Mouse (Mus musculus): ENCODE measurements at regions not wholly inside any gene's neighbourhood (a gene's known extent, or its start where the extent isn't known, plus 50 kb on each side); places are given as distances from the start of the nearest gene placed in this dataset.

GRCm38 (mm10) chr8:49223841-49224420, 380.2 kb upstream of the Tenm3 start:
- Histone ChIP-seq H3K4me3 (ENCODE audit: low read depth, low read length) (no peak overlapping the region), H3K27me3 (ENCODE audit: control insufficient read depth, insufficient read depth, low read length, poor library complexity, severe bottlenecking) (0 out of 2 replicates have a peak, but pooled peaks cover 2% of the 10 kb centered on the region), H3K4me1 (ENCODE audit: control insufficient read depth, insufficient read depth, low read length) (no peaks in the 10 kb centered on the region), H3K27ac (ENCODE audit: insufficient read depth, low read length) (no peak overlapping the region), H3K36me3 (ENCODE audit: control insufficient read depth, insufficient read depth, low read length, poor library complexity, severe bottlenecking) (no peaks in the 10 kb centered on the region), H3K9me3 (replicated peaks; ENCODE audit: control insufficient read depth, insufficient read depth, low read length, poor library complexity, severe bottlenecking) (no peaks in the 10 kb centered on the region), H3K9ac (ENCODE audit: low read depth, poor library complexity, severe bottlenecking) (no peak overlapping the region)
- TF ChIP-seq CTCF (IDR thresholded peaks at IDR 0.05; ENCODE audit: low read depth, low read length) (no peak), POLR2A (IDR thresholded peaks at IDR 0.05; ENCODE audit: insufficient read depth, low read length) (no peak), EP300 (IDR thresholded peaks at IDR 0.05; ENCODE audit: insufficient read depth, low read depth, low read length) (no peak)

DNA sequence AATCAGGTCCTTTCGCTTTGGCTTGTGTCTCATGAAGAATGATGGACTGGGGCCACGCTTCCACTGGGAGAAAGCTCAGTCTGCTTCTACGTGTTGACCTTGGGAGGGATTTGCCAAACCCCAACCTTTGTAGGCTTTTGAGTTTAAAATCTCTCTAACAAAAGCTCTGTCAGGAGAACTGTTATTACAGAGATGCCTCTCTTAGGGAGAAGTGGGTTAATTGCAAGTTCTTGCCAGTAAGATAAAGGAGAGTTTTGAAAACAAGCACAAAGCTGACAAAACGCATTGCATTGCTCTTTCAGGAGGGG, 351.5 kb upstream of the Tenm3 start:
- Histone ChIP-seq H3K9ac (ENCODE audit: low read depth, poor library complexity, severe bottlenecking) (no peak overlapping the region), H3K27ac (ENCODE audit: insufficient read depth, low read length) (no peak overlapping the region), H3K4me3 (ENCODE audit: low read depth, low read length) (no peak overlapping the region), H3K36me3 (ENCODE audit: control insufficient read depth, insufficient read depth, low read length, poor library complexity, severe bottlenecking) (no peaks in the 10 kb centered on the region), H3K27me3 (ENCODE audit: control insufficient read depth, insufficient read depth, low read length, poor library complexity, severe bottlenecking) (no peaks in the 10 kb centered on the region), H3K4me1 (ENCODE audit: control insufficient read depth, insufficient read depth, low read length) (no peaks in the 10 kb centered on the region), H3K9me3 (replicated peaks; ENCODE audit: control insufficient read depth, insufficient read depth, low read length, poor library complexity, severe bottlenecking) (no peaks in the 10 kb centered on the region)
- TF ChIP-seq EP300 (IDR thresholded peaks at IDR 0.05; ENCODE audit: insufficient read depth, low read depth, low read length) (no peak), CTCF (IDR thresholded peaks at IDR 0.05; ENCODE audit: low read depth, low read length) (no peak), POLR2A (IDR thresholded peaks at IDR 0.05; ENCODE audit: insufficient read depth, low read length) (no peak)

DNA sequence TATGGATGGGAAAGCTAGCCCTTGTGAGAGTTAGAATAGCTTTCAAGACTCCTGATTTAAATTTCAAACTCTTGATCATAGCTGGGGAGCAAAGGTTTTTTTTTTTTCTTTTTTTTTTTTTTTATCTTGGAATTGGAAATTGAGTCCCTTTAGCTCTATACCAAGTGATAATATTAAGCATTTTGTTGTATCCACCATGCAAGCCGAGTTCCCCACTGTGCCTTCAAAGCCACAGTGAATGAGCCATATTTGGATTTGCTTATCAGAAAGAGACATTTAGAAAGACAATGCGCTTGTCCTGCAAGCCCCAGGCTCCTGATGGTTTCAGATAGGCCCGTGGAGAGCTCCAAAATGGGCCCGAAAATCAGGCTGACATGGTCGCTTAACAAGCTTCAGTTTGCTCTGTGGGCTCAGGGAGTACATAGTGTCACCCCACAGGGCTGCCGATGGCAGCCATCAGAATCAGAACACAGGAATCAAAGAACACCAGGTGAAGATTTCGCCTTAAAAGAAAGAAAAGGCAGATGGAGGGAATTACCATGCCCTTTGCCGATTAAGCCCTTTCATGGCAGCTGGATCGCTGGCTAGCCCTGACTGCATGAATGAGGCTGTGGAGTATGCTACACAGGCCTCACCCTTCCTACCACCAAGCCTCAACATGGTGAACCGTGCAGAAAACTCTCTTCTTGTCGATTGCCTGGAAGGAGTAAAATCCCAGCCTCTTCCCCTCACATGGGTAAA, 351.0 kb upstream of the Tenm3 start:
- Histone ChIP-seq H3K27me3 (ENCODE audit: control insufficient read depth, insufficient read depth, low read length, poor library complexity, severe bottlenecking) (no peaks in the 10 kb centered on the region), H3K4me3 (ENCODE audit: low read depth, low read length) (no peak overlapping the region), H3K9me3 (replicated peaks; ENCODE audit: control insufficient read depth, insufficient read depth, low read length, poor library complexity, severe bottlenecking) (no peaks in the 10 kb centered on the region), H3K4me1 (ENCODE audit: control insufficient read depth, insufficient read depth, low read length) (no peaks in the 10 kb centered on the region), H3K36me3 (ENCODE audit: control insufficient read depth, insufficient read depth, low read length, poor library complexity, severe bottlenecking) (no peaks in the 10 kb centered on the region), H3K27ac (ENCODE audit: insufficient read depth, low read length) (no peak overlapping the region), H3K9ac (ENCODE audit: low read depth, poor library complexity, severe bottlenecking) (no peak overlapping the region)
- TF ChIP-seq EP300 (IDR thresholded peaks at IDR 0.05; ENCODE audit: insufficient read depth, low read depth, low read length), result no peak

GRCm38 (mm10) chr8:49186853-49187252, 343.1 kb upstream of the Tenm3 start:
- H3K9ac ChIP-seq (ENCODE audit: low read depth, poor library complexity, severe bottlenecking), result no peak overlapping the region
- 0 out of 2 replicates have a peak, but pooled peaks cover 3% of the 10 kb centered on the region for H3K9me3 ChIP-seq (replicated peaks; ENCODE audit: control insufficient read depth, insufficient read depth, low read length, poor library complexity, severe bottlenecking)
- no peak overlapping the region for H3K27ac ChIP-seq (ENCODE audit: insufficient read depth, low read length)
- TF ChIP-seq CTCF (IDR thresholded peaks at IDR 0.05; ENCODE audit: low read depth, low read length), result no peak
- no peak for TF ChIP-seq POLR2A (IDR thresholded peaks at IDR 0.05; ENCODE audit: insufficient read depth, low read length)
- no peak for TF ChIP-seq EP300 (IDR thresholded peaks at IDR 0.05; ENCODE audit: insufficient read depth, low read depth, low read length)
- H3K36me3 ChIP-seq (ENCODE audit: control insufficient read depth, insufficient read depth, low read length, poor library complexity, severe bottlenecking), result no peaks in the 10 kb centered on the region
- H3K27me3 ChIP-seq (ENCODE audit: control insufficient read depth, insufficient read depth, low read length, poor library complexity, severe bottlenecking), result no peaks in the 10 kb centered on the region
- H3K4me1 ChIP-seq (ENCODE audit: control insufficient read depth, insufficient read depth, low read length), result no peaks in the 10 kb centered on the region
- H3K4me3 ChIP-seq (ENCODE audit: low read depth, low read length), result no peak overlapping the region

GRCm38 (mm10) chr8:49175386-49175785, 331.6 kb upstream of the Tenm3 start:
- TF ChIP-seq EP300 (IDR thresholded peaks at IDR 0.05; ENCODE audit: insufficient read depth, low read depth, low read length) (no peak), POLR2A (IDR thresholded peaks at IDR 0.05; ENCODE audit: insufficient read depth, low read length) (no peak), CTCF (IDR thresholded peaks at IDR 0.05; ENCODE audit: low read depth, low read length) (no peak)
- 0 out of 2 replicates have a peak, but pooled peaks cover 2% of the 10 kb centered on the region for H3K9me3 ChIP-seq (replicated peaks; ENCODE audit: control insufficient read depth, insufficient read depth, low read length, poor library complexity, severe bottlenecking)
- no peaks in the 10 kb centered on the region; the same call in 1 of the 2 replicates for H3K27me3 ChIP-seq (ENCODE audit: control insufficient read depth, insufficient read depth, low read length, poor library complexity, severe bottlenecking)
- H3K4me3 ChIP-seq (ENCODE audit: low read depth, low read length), result no peak overlapping the region
- no peaks in the 10 kb centered on the region for H3K36me3 ChIP-seq (ENCODE audit: control insufficient read depth, insufficient read depth, low read length, poor library complexity, severe bottlenecking)
- H3K9ac ChIP-seq (ENCODE audit: low read depth, poor library complexity, severe bottlenecking), result no peak overlapping the region
- H3K4me1 ChIP-seq (ENCODE audit: control insufficient read depth, insufficient read depth, low read length), result no peaks in the 10 kb centered on the region
- no peak overlapping the region for H3K27ac ChIP-seq (ENCODE audit: insufficient read depth, low read length)

DNA sequence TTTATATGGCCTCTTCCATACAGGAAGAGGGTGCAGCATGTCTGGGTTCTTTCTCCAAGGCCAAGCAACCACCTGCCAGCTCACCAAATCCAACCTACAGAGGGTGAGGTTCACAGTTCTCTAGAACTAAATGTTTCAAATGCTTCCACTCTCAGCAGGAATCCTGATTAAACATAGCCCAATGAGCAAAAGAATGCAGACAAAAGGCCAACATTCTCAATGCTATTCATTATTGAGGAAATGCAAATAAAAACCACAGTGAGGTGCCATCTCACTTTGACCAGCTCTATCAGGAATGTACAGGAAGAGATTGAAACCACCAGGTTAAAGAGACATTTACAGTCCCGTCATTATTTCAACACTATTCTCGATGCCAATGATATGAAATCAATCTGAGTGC, 331.2 kb upstream of the Tenm3 start:
- no peak overlapping the region for H3K4me3 ChIP-seq (ENCODE audit: low read depth, low read length)
- H3K9me3 ChIP-seq (replicated peaks; ENCODE audit: control insufficient read depth, insufficient read depth, low read length, poor library complexity, severe bottlenecking), result 0 out of 2 replicates have a peak, but pooled peaks cover 2% of the 10 kb centered on the region
- H3K27ac ChIP-seq (ENCODE audit: insufficient read depth, low read length), result no peak overlapping the region
- no peak overlapping the region for H3K9ac ChIP-seq (ENCODE audit: low read depth, poor library complexity, severe bottlenecking)
- TF ChIP-seq EP300 (IDR thresholded peaks at IDR 0.05; ENCODE audit: insufficient read depth, low read depth, low read length), result no peak
- TF ChIP-seq CTCF (IDR thresholded peaks at IDR 0.05; ENCODE audit: low read depth, low read length), result no peak
- TF ChIP-seq POLR2A (IDR thresholded peaks at IDR 0.05; ENCODE audit: insufficient read depth, low read length), result no peak
- H3K27me3 ChIP-seq (ENCODE audit: control insufficient read depth, insufficient read depth, low read length, poor library complexity, severe bottlenecking), result no peaks in the 10 kb centered on the region; the same call in 1 of the 2 replicates
- H3K36me3 ChIP-seq (ENCODE audit: control insufficient read depth, insufficient read depth, low read length, poor library complexity, severe bottlenecking), result no peaks in the 10 kb centered on the region
- no peaks in the 10 kb centered on the region for H3K4me1 ChIP-seq (ENCODE audit: control insufficient read depth, insufficient read depth, low read length)
